Mouse (Mus musculus) mouse embryonic stem cell (cell line): ENCODE results near the gene Lpin3.

Experiments used
- in situ Hi-C, 2 experiments: fragments of 300-500 bp; cut with MboI; formaldehyde crosslinking; loops; 1 replicate in 1 of 2; 3 replicates in 1 of 2; pipeline ENCODE4 v1.14.3; 2019 to 2020; ENCODE audit warnings: low sequenced_read_pairs in 2 of 2, low pct_unique_long_range_greater_than_20kb in 1 of 2, mixed read lengths in 1 of 2; ENCODE audit not compliant: unreplicated experiment in 1 of 2

The Lpin3 gene

DNA sequence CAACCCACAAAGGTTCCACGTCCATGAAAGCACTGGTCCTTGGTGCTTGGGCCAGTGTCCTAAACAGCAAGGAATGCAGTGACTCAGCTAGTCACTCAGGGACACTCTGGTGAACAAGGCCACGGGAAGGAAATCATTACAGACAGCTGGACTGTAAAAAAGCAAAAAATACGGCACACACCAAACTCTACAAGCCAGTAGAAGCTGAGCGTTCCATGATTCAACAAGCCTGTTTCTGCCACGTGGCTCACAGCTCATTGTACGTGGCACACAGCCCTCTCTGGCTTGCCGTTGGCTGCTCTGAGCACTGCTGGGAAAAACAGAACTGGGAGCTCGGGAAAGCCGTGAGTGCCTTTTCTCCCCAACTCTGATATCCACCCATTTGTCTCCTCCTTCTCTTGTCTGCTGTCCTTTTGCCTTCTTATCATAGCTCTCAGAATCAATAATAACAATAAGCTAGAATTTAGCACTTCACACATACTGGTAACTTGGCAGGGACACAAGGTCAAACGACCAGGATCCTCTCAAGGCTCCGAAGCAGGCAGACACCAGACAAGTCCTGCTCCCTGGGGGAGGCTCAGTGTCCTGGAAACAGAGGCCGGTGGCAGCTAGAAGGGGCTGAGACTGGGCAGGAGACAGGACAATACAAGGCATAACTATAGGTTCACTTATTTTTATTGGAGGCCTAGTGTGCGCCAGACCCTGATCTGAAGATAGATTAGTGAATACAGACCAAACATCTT, at the start of gene Lpin3:
Lpin3 (plus strand) TSS at position 218 of the 743 bp plus-strand sequence.
- in situ Hi-C loops, result loop anchor here (10.0 kb wide), 2 partner anchors 276 to 286 kb away; no protein-coding TSS in a partner anchor

DNA sequence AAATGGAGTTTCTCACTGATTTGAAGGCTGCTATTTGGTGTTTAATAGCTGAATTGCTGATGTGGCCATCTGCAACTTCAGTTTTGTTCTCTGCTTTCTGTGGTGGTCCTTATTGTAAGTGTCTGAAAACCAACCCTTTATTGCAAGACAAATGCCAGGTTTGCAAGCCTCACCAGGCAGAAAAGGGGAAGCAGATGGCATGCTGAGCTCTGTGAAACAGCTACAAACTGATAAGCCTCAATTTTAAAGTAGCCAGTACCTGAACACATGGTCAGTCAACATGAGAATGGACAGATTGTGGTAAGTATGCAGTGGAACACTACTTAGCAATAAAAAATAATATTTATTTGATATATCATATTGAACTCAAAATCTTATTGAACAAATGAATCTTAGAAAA, 39.6 kb upstream of the Lpin3 start:
- in situ Hi-C loops, result no loop called here

DNA sequence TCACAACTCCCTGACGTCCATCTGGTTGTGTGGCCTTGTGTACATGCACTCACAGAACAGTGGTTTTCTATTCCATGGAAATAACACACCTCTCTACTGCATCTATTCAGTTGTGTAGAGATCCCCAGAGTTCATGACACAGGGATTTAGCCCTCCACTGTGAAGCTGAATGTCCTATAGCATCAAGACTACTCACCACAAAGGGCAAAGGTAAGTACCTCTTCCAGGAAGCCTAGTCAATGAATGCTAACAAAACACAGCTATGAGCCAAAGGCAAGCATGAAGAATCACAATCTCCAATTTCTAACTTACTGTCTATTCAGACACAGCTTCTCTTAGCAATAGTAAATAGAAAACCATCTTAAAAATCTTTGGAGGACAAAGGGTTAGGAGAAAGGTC, 32.8 kb upstream of the Lpin3 start:
- in situ Hi-C loops, result no loop called here

DNA sequence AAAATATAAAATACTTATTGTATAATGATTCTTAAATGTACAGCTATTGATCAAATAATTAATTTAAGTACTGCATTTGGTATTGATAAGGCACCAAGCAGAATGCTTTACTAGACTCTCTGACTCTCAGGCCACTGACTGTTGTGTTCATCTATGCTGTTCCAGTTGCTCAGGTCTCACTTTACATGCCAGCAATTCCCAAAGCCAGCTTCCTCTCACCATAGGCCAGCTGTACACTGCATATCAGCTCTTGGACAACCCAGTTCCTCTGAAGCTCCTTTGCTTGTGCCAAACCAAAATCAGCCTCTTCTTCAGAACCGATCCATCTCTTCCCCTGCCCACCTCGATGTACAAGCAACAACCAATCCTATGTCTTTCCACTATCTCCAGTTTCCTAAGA, 32.3 kb upstream of the Lpin3 start:
- in situ Hi-C loops, result no loop called here

DNA sequence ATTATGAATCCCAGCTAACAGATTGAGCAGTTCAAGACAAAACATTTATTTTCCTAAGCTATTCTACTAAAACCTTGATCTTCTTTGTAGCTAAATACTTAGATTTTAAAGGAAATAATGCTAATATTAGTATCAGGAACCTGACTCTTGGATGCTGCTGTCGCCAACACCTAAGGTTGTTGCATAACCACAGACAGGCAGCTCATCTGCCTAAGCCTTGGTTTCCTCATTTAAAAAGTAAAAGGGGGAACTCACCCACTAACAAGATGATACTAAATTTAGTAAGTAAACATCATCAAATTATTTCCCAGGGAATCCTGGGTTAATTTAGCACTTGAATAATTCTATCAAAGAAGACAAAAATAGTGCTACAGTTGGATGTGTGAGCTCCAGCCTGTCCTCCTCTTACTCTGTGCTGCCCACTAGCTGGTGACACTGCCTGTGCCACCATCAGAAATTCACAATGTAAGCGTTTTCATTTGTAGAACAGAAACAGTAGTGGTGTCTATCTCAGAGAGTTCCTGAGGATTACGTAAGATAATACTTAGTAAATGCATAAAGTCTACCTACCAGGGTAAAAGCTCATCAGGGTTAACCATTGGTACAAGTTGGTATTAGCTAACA, 30.7 kb upstream of the Lpin3 start:
- in situ Hi-C loops, result no loop called here

DNA sequence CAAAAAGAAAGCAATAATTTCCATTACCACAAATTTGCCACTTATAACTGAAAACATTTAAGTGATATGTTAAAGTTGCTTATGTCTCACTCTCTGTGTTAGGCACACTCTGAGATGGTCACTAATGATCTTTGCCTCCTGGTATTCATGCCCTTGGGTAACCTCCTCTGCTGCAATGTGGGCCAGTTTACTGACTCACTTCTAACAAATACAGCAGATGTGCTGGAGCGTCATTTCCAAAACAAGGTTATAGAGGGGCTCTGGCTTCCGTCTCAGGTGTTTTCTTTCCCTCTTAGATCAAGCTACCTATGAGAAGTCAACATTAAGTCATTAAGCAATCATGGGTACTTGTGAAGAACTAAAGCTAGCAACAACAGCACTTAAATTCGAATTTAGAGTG, 30.1 kb upstream of the Lpin3 start:
- in situ Hi-C loops, result no loop called here

DNA sequence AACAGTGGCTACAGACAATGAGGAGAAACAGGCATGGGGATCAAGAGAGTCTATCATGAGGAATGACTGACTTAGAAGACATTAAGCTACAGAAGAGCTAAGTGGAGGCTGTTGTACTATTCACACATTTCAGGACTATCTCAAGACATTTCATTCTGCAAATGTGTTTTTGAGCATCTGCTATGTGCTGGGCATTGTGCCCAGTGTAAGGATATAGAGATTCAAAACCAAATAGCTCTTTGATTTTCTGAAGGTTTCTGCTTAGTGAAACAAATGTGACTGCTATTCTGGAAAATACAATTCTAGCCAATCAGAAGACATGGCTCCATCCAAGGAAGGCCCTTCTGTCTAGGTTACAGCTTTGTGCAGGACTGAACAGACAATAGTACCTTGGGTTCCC, 25.8 kb upstream of the Lpin3 start:
- in situ Hi-C loops, result no loop called here

DNA sequence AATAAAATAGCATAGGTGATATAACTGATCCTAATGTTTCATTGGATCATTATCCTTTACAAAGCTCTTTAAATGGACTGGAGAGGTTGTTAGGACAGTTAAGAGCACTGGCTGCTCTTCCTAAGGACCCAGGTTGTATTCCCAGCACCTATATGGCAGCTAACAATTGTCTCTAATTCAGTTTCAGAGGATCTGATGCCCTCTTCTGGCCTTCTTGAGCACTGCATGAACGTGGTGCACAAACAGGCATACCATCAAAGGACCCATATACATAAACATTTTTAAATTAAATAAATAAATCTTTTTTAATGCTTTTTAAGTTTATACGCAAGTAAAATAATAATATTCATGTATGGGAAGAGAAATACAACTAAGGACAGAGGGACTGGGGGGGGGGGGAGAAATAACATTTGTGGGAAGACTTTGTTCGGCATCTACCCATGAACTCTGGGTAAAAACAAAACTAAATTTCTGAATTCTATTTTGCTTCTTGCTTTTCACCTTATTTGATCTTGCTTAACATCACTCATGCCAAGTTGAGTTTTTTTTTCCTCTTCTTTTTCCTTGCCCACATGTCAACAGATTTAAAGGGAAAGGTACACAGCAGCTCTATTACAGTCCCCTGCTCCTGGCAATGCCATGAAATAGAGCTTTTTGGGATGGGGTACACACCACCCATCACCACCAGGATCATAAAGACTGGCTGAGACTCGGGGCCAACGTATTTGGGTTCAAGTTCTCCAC, 23.9 kb upstream of the Lpin3 start:
- in situ Hi-C loops, result no loop called here

DNA sequence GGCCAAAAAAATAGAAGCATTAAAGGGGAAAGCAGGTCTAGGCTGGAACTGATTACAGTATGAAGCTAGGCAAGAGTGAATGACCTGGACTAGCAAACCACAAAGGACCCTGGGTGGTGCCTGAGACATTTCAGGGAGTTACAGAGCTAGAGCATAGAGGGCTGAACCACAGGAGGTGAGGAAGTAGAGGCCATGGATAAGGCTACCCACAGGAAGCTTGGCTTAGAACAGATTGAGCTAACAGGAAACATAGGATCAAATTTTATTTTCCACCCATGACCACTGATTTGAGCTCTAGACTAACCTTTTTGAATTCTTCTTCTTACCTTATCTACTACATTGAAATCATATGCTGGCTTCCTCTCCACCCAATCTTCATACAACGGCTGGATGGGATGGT, 20.1 kb upstream of the Lpin3 start:
- in situ Hi-C loops, result no loop called here

DNA sequence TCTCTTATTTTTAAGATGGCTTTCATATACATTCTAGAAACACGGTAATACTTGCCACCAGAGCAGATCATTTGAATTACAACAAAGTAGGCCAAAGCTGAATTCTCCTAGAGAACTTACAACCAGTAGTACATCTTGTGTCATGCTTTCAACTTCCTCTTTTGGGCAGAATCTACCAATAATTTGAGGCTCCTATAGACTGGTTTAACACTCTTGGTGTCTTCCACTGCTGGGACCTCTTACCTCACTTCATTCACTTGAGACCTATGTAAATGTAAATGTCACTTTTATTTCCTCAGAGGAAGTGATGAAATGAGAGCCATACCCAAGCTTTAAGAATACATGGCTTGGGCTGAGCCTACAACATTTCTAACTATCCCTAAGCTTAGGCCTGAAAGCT, 16.4 kb upstream of the Lpin3 start:
- in situ Hi-C loops, result no loop called here

DNA sequence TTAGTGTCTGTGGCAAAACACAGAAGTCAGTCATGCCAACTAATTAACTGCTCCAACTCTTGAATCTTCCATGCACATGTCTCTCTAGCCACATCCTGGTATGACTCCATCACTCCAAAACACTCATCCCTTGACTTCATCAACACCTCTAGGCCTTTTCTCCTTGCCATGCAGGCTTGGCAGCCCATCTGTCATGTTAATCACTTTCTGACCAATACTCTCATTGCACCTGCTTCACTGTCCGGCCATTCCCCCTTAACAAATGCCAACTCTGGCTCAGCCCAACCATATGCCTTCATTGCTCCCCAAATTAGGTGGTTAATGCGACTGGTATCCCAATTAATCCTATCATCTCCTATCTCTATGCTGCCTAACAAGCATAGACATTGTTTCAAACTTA, 15.2 kb upstream of the Lpin3 start:
- in situ Hi-C loops, result no loop called here

DNA sequence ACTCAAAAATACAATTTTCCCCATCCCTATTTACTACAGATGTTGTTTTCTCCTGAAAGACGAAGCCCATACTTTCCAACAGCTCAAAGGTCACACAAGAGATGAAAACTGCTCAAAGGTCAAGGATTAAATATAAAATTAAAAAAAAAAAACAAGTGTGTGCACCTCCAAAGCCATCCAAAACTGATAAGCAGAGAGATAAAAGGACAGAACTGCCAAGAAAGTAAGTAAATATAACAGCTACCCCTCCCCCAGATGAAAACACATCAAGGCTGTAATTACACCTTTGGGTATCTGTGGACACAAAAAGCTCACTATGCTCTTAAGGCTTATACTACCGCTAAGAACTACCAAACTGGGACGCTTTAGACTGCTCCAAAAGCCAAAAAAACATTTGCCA, 11.0 kb upstream of the Lpin3 start:
- in situ Hi-C loops, result no loop called here

DNA sequence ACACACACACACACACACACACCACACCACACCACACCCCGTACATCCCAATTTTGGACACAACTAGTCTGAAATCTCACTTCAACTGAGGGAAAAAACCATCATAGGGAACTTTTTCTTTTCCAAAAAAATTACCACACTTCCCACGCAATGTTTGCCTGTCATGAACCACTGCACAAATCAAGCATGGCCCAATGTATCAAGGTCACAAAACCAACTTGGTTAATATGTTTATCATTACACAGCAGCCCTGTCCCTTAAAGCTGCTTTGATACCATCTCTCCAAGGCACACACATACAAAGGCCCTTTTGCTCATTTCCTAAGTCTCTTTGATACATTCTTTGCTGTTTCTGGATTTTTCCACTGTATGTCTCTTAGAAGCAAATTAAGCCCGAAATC, 9.2 kb upstream of the Lpin3 start:
- in situ Hi-C loops, result no loop called here

DNA sequence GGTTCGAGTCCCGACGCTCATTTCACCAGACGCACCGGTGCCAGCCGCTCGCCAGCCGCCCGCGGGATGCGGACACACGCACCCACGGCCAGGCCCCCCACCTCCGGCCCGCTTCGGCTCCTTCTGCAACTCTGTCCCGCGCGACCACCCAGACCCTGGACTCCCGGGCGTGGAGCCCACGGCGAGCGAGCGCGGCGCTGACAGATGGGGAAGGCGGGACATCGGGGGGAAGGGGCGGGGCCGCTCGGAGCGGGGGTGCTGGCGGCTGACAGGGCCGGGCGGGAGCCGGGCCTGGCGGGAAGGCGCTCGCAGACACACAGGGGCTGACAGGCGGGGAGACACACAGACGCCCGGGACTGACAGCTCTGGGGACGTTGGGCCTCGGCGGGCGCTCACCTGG, 8.1 kb upstream of the Lpin3 start:
- in situ Hi-C loops, result no loop called here

DNA sequence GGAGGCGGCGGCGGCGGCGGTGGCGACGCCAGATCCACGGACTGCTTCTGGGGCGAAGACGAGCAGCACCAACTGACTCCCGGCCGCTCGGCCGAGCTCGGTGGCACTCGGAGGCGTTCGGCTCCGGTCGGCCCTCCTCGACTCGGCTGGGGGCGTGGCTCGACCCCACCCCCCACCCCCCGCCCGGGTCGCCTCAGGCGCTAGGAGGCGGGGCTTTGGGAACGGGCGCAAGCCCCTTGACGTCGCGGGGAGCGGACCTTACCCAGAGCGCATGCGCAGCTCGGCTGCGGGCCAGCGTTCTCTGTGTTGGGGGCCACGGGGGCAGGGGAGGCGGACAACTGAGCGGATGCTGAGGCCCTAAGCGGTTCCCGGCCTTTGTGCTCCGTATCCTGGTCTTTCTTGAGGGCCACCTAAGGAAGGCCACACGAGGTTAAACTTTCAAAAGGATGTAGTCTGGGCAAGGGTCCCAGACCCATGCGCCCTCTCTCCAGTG, 7.5 kb upstream of the Lpin3 start, which contains the start of gene Zhx3:
Zhx3 (minus strand) TSS at position 109 of the 493 bp plus-strand sequence.
- in situ Hi-C loops, result no loop called here

DNA sequence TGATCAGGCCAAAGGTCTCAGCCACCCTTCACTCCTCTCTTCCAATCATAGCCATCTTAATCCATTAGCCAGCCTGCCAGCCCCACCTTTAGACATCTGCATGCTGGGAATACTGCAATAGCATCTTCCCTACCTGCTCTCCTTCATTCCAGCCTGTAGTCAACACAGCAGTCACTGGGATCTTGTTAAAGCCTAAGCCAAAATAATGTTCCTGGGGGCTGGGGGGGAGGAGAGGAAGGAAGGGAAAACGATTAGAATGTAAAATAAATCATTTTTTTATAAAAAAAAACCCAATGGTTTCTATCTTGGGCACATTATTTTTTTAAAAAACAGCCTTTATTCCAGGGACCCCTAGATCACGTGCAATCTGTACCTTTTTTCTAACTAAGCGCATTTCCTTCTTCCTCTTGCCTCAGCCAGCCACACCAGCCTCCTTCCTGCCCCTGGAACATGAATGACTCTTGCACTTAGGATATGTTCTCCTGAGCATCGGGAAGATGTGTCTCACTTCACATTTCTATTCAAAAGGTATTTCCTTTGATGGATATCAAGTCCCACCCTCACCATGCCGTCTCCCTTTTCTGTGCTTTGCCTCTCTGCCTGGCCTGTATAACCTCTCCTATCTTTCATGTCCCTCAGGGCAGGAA, 6.1 kb upstream of the Lpin3 start:
- in situ Hi-C loops, result no loop called here

DNA sequence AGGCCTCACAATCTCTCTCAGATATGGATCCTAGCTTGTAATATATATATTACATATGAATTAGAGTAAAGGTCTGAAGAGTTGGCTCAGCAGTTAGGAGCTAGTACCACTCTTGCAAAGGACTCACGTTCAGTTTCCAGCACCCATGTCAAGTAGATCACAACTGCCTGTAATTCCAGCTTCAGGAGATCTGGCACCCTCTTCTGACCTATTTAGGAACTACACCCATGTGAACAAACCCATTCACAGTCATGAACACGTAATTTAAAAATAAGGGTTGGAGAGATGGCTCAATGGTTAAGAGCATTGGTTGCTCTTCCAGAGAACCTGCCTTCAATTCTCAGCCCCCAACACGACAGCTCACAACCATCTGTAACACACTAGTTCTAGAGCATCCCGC, 4.4 kb upstream of the Lpin3 start:
- in situ Hi-C loops, result no loop called here

DNA sequence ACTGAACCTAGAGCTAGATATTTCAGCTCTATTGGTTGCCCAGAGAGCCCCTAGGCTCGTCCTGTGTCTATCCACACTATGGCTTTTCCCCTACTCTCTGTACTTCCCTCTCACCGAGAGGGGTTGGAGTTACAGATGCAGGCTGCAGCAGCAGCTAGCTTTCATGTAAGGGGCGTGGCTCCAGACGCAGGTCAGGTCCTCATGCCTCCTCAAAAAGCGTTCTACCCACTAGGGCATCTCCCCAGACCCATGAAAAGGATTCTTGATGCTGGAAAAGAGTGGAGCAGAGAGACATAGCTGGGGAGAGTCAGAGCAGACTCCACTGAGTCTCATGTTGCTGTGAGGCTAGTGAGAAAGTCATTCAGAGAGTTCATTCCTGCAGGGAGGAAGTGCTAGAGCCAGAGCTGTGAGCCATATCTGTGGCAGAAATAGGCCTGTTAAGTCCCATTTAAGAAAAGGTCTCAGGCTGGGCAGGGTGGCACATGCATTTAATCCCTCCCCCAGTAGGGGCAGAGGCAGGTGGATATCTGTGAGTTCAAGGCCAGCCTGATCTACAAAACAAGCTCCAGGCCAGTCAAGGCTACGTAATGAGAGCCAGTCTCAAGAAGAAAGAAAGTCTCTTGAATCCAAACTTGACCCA, 1.1 kb downstream of the Lpin3 start:
- in situ Hi-C loops, result loop anchor here (10.0 kb wide), 2 partner anchors 277 to 287 kb away; no protein-coding TSS in a partner anchor
